Mouse (Mus musculus) myocyte (in vitro differentiated cells): Measurements from ENCODE around the gene Fbxo36.

Source experiments
- CEBPB ChIP-seq: IDR thresholded peaks from 2 replicates; pipeline ENCODE4 v1.6.1; 2011; ENCODE audit warnings: mild to moderate bottlenecking, moderate library complexity; ENCODE audit not compliant: poor library complexity, insufficient read depth, severe bottlenecking
- E2F4 ChIP-seq: IDR thresholded peaks from one replicate; pipeline ENCODE4 v1.6.1; 2011; ENCODE audit warnings: mild to moderate bottlenecking, control low read depth, moderate library complexity; ENCODE audit not compliant: insufficient read depth
- MAX ChIP-seq: IDR thresholded peaks from one replicate; pipeline ENCODE4 v1.6.1; 2011; ENCODE audit warnings: low read depth, mild to moderate bottlenecking, control low read depth
- MYOD1 ChIP-seq, 3 experiments: IDR thresholded peaks; one replicate each; pipeline ENCODE4 v1.6.1; 2011; ENCODE audit warnings: control low read depth in 2 of 3, low read depth in 2 of 3, mild to moderate bottlenecking in 2 of 3, moderate library complexity in 1 of 3; ENCODE audit not compliant: insufficient read length in 2 of 3, control insufficient read depth in 1 of 3
- MYOG ChIP-seq, 3 experiments: IDR thresholded peaks; one replicate each; pipeline ENCODE4 v1.6.1; 2011; ENCODE audit warnings: control low read depth in 2 of 3, low read depth in 2 of 3, mild to moderate bottlenecking in 2 of 3; ENCODE audit not compliant: insufficient read length in 2 of 3, control insufficient read depth in 1 of 3, insufficient read depth in 1 of 3
- POLR2A ChIP-seq: IDR thresholded peaks from one replicate; pipeline ENCODE4 v1.6.1; 2011; ENCODE audit warnings: low read depth, mild to moderate bottlenecking, control low read depth, moderate library complexity; ENCODE audit not compliant: insufficient read length
- POLR2AphosphoS2 ChIP-seq: IDR thresholded peaks from one replicate; pipeline ENCODE4 v1.6.1; 2011; ENCODE audit warnings: low read depth, control low read depth; ENCODE audit not compliant: insufficient read length
- REST ChIP-seq: IDR thresholded peaks from one replicate; pipeline ENCODE4 v1.6.1; 2011; ENCODE audit warnings: mild to moderate bottlenecking, control low read depth, moderate library complexity; ENCODE audit not compliant: insufficient read depth, insufficient read length
- SRF ChIP-seq: IDR thresholded peaks from one replicate; pipeline ENCODE4 v1.6.1; 2011; ENCODE audit warnings: low read depth; ENCODE audit not compliant: control insufficient read depth, insufficient read length
- TCF12 ChIP-seq: IDR thresholded peaks from one replicate; pipeline ENCODE4 v1.6.1; 2011; ENCODE audit warnings: mild to moderate bottlenecking, control low read depth; ENCODE audit not compliant: poor library complexity, insufficient read depth, severe bottlenecking
- TCF3 ChIP-seq: IDR thresholded peaks from one replicate; pipeline ENCODE4 v1.6.1; 2011; ENCODE audit warnings: low read depth, control low read depth; ENCODE audit not compliant: insufficient read length
- USF1 ChIP-seq: IDR thresholded peaks from one replicate; pipeline ENCODE4 v1.6.1; 2011; ENCODE audit warnings: low read depth, mild to moderate bottlenecking, control low read depth, moderate library complexity

DNA sequence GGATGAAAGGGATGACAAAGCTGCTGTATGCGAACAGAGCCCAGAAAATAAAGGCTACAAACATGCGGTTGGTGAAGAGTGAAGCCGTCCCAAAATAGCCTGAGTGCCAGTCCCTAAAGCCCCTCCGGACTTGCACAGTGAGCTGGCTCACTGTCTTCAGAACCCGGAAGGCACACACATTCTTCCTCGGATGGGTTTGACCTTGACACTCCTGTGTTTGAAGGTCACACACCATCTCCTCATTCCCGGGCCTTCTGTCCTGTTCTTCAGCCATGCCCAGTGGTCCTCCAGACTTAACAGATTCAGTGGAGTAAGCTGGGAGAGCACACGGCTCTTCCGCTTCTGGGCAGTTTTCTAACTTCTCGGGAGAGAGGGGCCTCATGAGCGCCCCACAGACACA is 72.9 kb downstream of the Fbxo36 start:
- TF ChIP-seq POLR2A (no peak), POLR2AphosphoS2 (no peak), USF1 (no peak), E2F4 (no peak), MAX (no peak), REST (no peak), CEBPB (no peak), MYOG (IDR thresholded peaks at IDR 0.05; ENCODE audit: control insufficient read depth in 1 of 3, insufficient read depth in 1 of 3, insufficient read length in 2 of 3, low read depth in 2 of 3) (no peak), TCF12 (no peak), MYOD1 (IDR thresholded peaks at IDR 0.05; ENCODE audit: control insufficient read depth in 1 of 3, insufficient read length in 2 of 3, low read depth in 2 of 3) (no peak), TCF3 (no peak), SRF (no peak)
